ENCODE assay signal across 8 mouse cellular contexts in genomic region chr17:47115754-47116153, GRCm38 (mm10).
DNase-seq lines count a peak whose midpoint lies in the region; ATAC-seq and TF ChIP-seq lines count a peak whose summit lies in the region.

No protein-coding gene starts in this region.

- peak overlapping the region; percentile 31 for H3K4me3 ChIP-seq in ES-Bruce4 (ENCODE audit: low read depth, low read length)
- H3K4me3 ChIP-seq in embryonic facial prominence, embryonic 10.5 days: no peak overlapping the region
- no peak overlapping the region for H3K4me3 ChIP-seq in midbrain, postnatal 0 days (ENCODE audit: low read depth, low read length)
- no peak overlapping the region for H3K4me3 ChIP-seq in kidney, embryonic 15.5 days (replicated peaks)

- no peak for ATAC-seq in midbrain, postnatal 0 days (ENCODE audit: low FRiP score)
- ATAC-seq in kidney, embryonic 15.5 days (replicated peaks; ENCODE audit: low FRiP score): no peak

- no peaks in the 10 kb centered on the region for H3K4me1 ChIP-seq in ES-Bruce4 (ENCODE audit: control insufficient read depth, insufficient read depth, low read length)
- H3K4me1 ChIP-seq in embryonic facial prominence, embryonic 10.5 days: no peaks in the 10 kb centered on the region
- no peaks in the 10 kb centered on the region for H3K4me1 ChIP-seq in midbrain, postnatal 0 days (ENCODE audit: insufficient read depth, low read length)
- H3K4me1 ChIP-seq in kidney, embryonic 15.5 days: peaks cover 7% of the 10 kb centered on the region

- H3K9me3 ChIP-seq in ES-Bruce4 (replicated peaks; ENCODE audit: control insufficient read depth, insufficient read depth, low read length, poor library complexity, severe bottlenecking): no peaks in the 10 kb centered on the region
- H3K9me3 ChIP-seq in embryonic facial prominence, embryonic 10.5 days: no peaks in the 10 kb centered on the region
- no peaks in the 10 kb centered on the region for H3K9me3 ChIP-seq in midbrain, postnatal 0 days (ENCODE audit: low read length)
- H3K9me3 ChIP-seq in kidney, embryonic 15.5 days (replicated peaks): no peaks in the 10 kb centered on the region

- H3K27me3 ChIP-seq in ES-Bruce4 (ENCODE audit: control insufficient read depth, insufficient read depth, low read length, poor library complexity, severe bottlenecking): no peaks in the 10 kb centered on the region
- H3K27me3 ChIP-seq in embryonic facial prominence, embryonic 10.5 days (replicated peaks; ENCODE audit: low read depth, poor library complexity, severe bottlenecking): no peaks in the 10 kb centered on the region
- no peaks in the 10 kb centered on the region for H3K27me3 ChIP-seq in midbrain, postnatal 0 days (ENCODE audit: insufficient read depth, low read length)
- H3K27me3 ChIP-seq in kidney, embryonic 15.5 days: no peaks in the 10 kb centered on the region

- H3K9ac ChIP-seq in ES-Bruce4 (ENCODE audit: low read depth, poor library complexity, severe bottlenecking): 0 out of 2 replicates have a peak overlapping the region, but pooled peaks have one; percentile 3
- no peak overlapping the region for H3K9ac ChIP-seq in midbrain, postnatal 0 days (replicated peaks; ENCODE audit: low read length, poor library complexity, severe bottlenecking)
- no peak overlapping the region for H3K9ac ChIP-seq in kidney, embryonic 15.5 days

- H3K4me2 ChIP-seq in midbrain, postnatal 0 days (ENCODE audit: low read depth, low read length, poor library complexity, severe bottlenecking): no peak overlapping the region
- no peak overlapping the region for H3K4me2 ChIP-seq in kidney, embryonic 15.5 days

- TF ChIP-seq CTCF in ES-Bruce4 (IDR thresholded peaks at IDR 0.05; ENCODE audit: low read depth, low read length): peak; percentile 77
- peak; percentile 49 for TF ChIP-seq CTCF in midbrain, postnatal 0 days (IDR thresholded peaks at IDR 0.05)

- H3K27ac ChIP-seq in ES-Bruce4 (ENCODE audit: insufficient read depth, low read length): no peak overlapping the region
- no peak overlapping the region for H3K27ac ChIP-seq in embryonic facial prominence, embryonic 10.5 days (replicated peaks)
- no peak overlapping the region for H3K27ac ChIP-seq in midbrain, postnatal 0 days (ENCODE audit: low read depth, low read length)
- H3K27ac ChIP-seq in kidney, embryonic 15.5 days: no peak overlapping the region

- no peak for TF ChIP-seq POLR2A in ES-Bruce4 (IDR thresholded peaks at IDR 0.05; ENCODE audit: insufficient read depth, low read length)

- 50% methylated on average over 13 of the region's 13 CpGs for WGBS in embryonic facial prominence, embryonic 10.5 days
- WGBS in midbrain, postnatal 0 days: 50% methylated on average over 13 of the region's 13 CpGs
- 54% methylated on average over 13 of the region's 13 CpGs for WGBS in kidney, embryonic 15.5 days

- DNase-seq in heart, postnatal 36 days: peak; percentile 7 to 39
- DNase-seq in heart, adult 9 months (ENCODE audit: low spot score in 2 of 2): no peak
- DNase-seq in 416B (ENCODE audit: low read depth): peak; percentile 60
- DNase-seq in embryonic facial prominence, embryonic 10.5 days (ENCODE audit: low spot score): peak; percentile 45
- no peak for DNase-seq in midbrain, postnatal 0 days (ENCODE audit: low spot score)
- no peak for DNase-seq in frontal cortex, adult 2 months (ENCODE audit: extremely low spot score in 1 of 2, low spot score in 1 of 2)

- no peaks in the 10 kb centered on the region for H3K36me3 ChIP-seq in ES-Bruce4 (ENCODE audit: control insufficient read depth, insufficient read depth, low read length, poor library complexity, severe bottlenecking)
- no peaks in the 10 kb centered on the region for H3K36me3 ChIP-seq in embryonic facial prominence, embryonic 10.5 days (replicated peaks)
- H3K36me3 ChIP-seq in midbrain, postnatal 0 days (ENCODE audit: insufficient read depth, low read length): no peaks in the 10 kb centered on the region
- H3K36me3 ChIP-seq in kidney, embryonic 15.5 days: no peaks in the 10 kb centered on the region

- intact Hi-C loops in heart, postnatal 36 days (cut with DNase I): loop anchor here (5.0 to 10.0 kb wide), 2 partner anchors 117 to 219 kb away; no protein-coding TSS in a partner anchor

- TF ChIP-seq EP300 in ES-Bruce4 (IDR thresholded peaks at IDR 0.05; ENCODE audit: insufficient read depth, low read depth, low read length): no peak

Comparison
In these comparisons a context has a peak if more than half of its experiments do, and no peak if none do; other contexts are left out.
1. DNase-seq: peak in heart, postnatal 36 days (2 of 2), 416B (single experiment) and embryonic facial prominence, embryonic 10.5 days (single experiment); none in heart, adult 9 months (0 of 2), midbrain, postnatal 0 days (single experiment) and frontal cortex, adult 2 months (0 of 2).